Mouse (Mus musculus) stomach, embryonic 15.5 days (tissue): ENCODE measurements around the gene Grin2b. TPM values are rescaled to one million over a fixed set of nuclear protein-coding genes. Genes with fewer than 3 reads are reported as not detected.

Experiments
- ATAC-seq: fragments of 200-750 bp; cut with Nextera tagmentation; 2 replicates; pipeline ENCODE4 v1.8.0; 2017; ENCODE audit warnings: low read depth, moderate number of reproducible peaks, moderate TSS enrichment; ENCODE audit not compliant: insufficient read depth, low FRiP score
- H3K27ac ChIP-seq: fragments of 300-500 bp; sonication (generic); 2 replicates; pipeline ENCODE4 v1.5.1; 2015; ENCODE audit warnings: mild to moderate bottlenecking, inconsistent platforms
- H3K27me3 ChIP-seq: fragments of 300-500 bp; sonication (generic); replicated peaks from 2 replicates; pipeline ENCODE4 v1.6.1; 2015; ENCODE audit warnings: inconsistent platforms
- H3K36me3 ChIP-seq: fragments of 300-500 bp; sonication (generic); 2 replicates; pipeline ENCODE4 v1.6.1; 2015; ENCODE audit warnings: inconsistent platforms
- H3K4me1 ChIP-seq: fragments of 300-500 bp; sonication (generic); 2 replicates; pipeline ENCODE4 v1.6.1; 2015; ENCODE audit warnings: inconsistent platforms
- H3K4me2 ChIP-seq: fragments of 300-500 bp; sonication (generic); 2 replicates; pipeline ENCODE4 v1.6.1; 2015; ENCODE audit warnings: mild to moderate bottlenecking, inconsistent platforms
- H3K4me3 ChIP-seq: fragments of 300-500 bp; sonication (generic); replicated peaks from 2 replicates; pipeline ENCODE4 v1.5.1; 2015; ENCODE audit warnings: inconsistent platforms
- H3K9ac ChIP-seq: fragments of 300-500 bp; sonication (generic); 2 replicates; pipeline ENCODE4 v1.6.1; 2015; ENCODE audit warnings: inconsistent platforms
- H3K9me3 ChIP-seq: fragments of 300-500 bp; sonication (generic); 2 replicates; pipeline ENCODE4 v1.6.1; 2016; ENCODE audit warnings: inconsistent platforms
- WGBS: fragments of 180-500 bp; shearing (Covaris S2); methylation state at CpG from one replicate; pipeline ENCODE4 v1.1.7; 2015; 5-methylcytosine and 5-hydroxymethylcytosine counted together
- polyA plus RNA-seq: library from polyadenylated mRNA; unstranded; fragments of >200 nt; fragmentation: Nextera tagmentation; extraction: Ambion mirVana; gene quantifications from 2 replicates; pipeline ENCODE4 v1.2.1, GENCODE M21; 2015

Grin2b gene
- polyA plus RNA-seq, result 0.83 and 0.84 TPM in 2 replicates

DNA sequence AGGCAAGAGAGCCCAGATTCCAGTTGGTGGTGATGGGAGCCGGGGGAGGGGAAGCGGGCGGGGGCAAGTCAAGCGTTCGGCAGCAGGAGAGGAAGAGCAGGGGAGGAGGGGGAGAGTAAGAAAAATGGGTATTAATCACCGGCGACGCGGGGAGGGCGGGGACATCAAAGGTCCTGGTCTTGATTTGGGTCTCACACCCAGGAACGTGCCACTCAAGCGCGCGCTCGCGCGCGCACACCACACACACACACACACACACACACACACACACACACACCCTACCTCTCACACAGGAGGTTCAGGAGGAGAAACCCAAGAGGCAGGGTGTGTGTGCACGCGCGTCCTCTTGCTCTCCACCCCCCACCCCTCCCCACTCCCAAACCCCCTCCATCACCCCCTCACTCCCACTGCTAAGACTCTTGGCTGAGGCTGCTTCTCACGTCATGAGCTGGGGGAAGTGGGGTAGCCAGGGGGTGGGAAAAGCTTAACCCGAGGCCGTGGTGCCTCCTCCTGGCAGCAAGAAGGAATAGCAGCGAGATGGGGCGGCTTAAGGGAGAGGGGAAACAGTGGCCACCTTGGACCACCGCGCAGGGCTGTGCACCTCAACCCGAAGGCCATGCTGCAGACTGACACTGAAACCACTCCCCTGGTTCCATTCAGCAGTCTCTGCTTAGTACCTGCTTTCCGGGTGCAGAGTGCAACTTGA lies at the start of gene Grin2b:
Grin2b (minus strand) TSS at position 321 of the 706 bp plus-strand sequence.
- Histone ChIP-seq H3K4me2 (peak within 1 kb of the TSS; percentile 90), H3K27me3 (peaks cover 33% of the 10 kb centered on the region), H3K9me3 (no peaks in the 10 kb centered on the region), H3K36me3 (no peaks in the 10 kb centered on the region), H3K27ac (no peak within 1 kb of the TSS), H3K4me1 (peaks cover 12% of the 10 kb centered on the region; the same call in 1 of the 2 replicates), H3K4me3 (peak within 1 kb of the TSS; percentile 39), H3K9ac (no peak within 1 kb of the TSS)
- 3% methylated on average over 28 of the region's 30 CpGs for WGBS
- peak; percentile 47; the same call in 1 of the 2 replicates for ATAC-seq

DNA sequence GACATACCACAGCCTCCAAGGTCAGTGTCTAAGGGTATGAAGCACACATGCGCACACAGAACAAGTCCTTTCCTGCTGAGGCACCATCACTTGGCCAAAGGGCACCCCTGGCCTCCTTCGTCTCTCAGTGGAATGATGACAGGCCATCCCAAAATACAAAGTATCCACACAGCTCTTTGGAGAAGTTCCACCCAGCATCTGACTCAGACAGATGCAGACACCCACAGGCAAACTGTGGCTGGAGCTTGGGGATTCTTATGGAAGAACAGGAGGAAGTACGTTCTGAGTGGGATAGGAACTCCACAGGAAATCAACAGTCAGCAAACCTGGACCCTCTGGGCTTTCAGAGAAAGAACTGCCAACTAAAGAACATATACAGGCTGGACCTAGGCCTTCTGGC lies 48.6 kb upstream of the Grin2b start:
- H3K9ac ChIP-seq, result no peak overlapping the region
- H3K4me2 ChIP-seq, result no peak overlapping the region
- no peaks in the 10 kb centered on the region for H3K36me3 ChIP-seq
- H3K4me3 ChIP-seq, result no peak overlapping the region
- H3K9me3 ChIP-seq, result no peaks in the 10 kb centered on the region
- no peaks in the 10 kb centered on the region for H3K4me1 ChIP-seq
- no peak overlapping the region for H3K27ac ChIP-seq
- no peaks in the 10 kb centered on the region for H3K27me3 ChIP-seq
- no peak for ATAC-seq
- WGBS, result 83% methylated on average over 3 of the region's 3 CpGs

- H3K27me3 ChIP-seq, result no peaks in the 10 kb centered on the region
- H3K4me1 ChIP-seq, result no peaks in the 10 kb centered on the region
- H3K9ac ChIP-seq, result no peak overlapping the region
- 79% methylated on average over 3 of the region's 3 CpGs for WGBS
- no peak overlapping the region for H3K4me3 ChIP-seq
- H3K36me3 ChIP-seq, result no peaks in the 10 kb centered on the region
- H3K27ac ChIP-seq, result no peak overlapping the region
- no peak overlapping the region for H3K4me2 ChIP-seq
- H3K9me3 ChIP-seq, result no peaks in the 10 kb centered on the region
- no peak for ATAC-seq
Observed at GRCm38 (mm10) chr6:136210442-136210841, 37.1 kb upstream of the Grin2b start.

- Histone ChIP-seq H3K27me3 (no peaks in the 10 kb centered on the region), H3K4me2 (no peak overlapping the region), H3K27ac (no peak overlapping the region), H3K9ac (no peak overlapping the region), H3K4me1 (no peaks in the 10 kb centered on the region), H3K9me3 (no peaks in the 10 kb centered on the region), H3K4me3 (no peak overlapping the region), H3K36me3 (no peaks in the 10 kb centered on the region)
- no peak for ATAC-seq
- WGBS, result 88% methylated on average over 2 of the region's 2 CpGs
Observed at GRCm38 (mm10) chr6:136199814-136200213, 26.5 kb upstream of the Grin2b start.

DNA sequence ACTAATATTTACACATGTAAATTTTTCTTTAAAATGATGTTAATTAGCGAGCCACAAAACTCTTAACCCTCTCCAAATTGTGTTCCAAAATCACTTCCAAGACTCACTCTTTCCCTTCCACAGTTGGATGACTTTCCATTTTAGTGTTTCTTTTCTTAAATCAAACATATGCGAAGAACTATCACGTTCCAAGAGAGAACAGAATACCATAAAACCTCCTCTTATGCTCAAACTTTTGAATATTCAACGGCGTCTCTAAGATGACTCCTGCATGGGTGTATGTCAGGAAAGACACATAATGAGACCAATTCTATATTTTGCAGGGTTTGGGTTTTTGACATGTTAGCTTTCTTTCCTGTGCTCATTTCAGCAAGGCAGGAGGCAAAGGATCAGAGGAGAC lies 21.3 kb upstream of the Grin2b start:
- Histone ChIP-seq H3K27ac (no peak overlapping the region), H3K27me3 (no peaks in the 10 kb centered on the region), H3K9ac (no peak overlapping the region), H3K36me3 (no peaks in the 10 kb centered on the region), H3K4me1 (no peaks in the 10 kb centered on the region), H3K4me2 (no peak overlapping the region), H3K4me3 (no peak overlapping the region), H3K9me3 (no peaks in the 10 kb centered on the region)
- 83% methylated on average over 5 of the region's 5 CpGs for WGBS
- ATAC-seq, result no peak

DNA sequence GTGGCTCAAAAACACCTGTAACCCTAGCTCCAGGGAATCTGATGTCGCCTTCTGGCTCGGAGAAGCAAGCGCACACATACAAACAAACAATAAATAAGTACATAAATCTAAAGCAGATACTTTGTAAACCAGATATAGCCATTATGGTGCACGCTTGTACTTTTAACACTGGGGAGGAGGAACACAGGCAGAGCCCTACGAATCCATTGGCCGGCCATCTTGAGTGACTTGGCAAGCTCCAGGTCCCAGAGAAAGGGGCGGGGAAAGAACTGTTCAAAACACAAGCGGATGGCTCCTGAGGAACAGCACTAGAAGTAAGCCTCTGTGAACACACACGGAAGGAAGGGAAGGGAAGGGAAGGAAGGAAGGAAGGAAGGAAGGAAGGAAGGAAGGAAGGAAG lies 4.8 kb upstream of the Grin2b start:
- Histone ChIP-seq H3K9me3 (no peaks in the 10 kb centered on the region), H3K4me3 (no peak overlapping the region), H3K4me2 (no peak overlapping the region), H3K9ac (no peak overlapping the region), H3K4me1 (peaks cover 5% of the 10 kb centered on the region; the same call in 1 of the 2 replicates), H3K27ac (no peak overlapping the region), H3K36me3 (no peaks in the 10 kb centered on the region), H3K27me3 (no peaks in the 10 kb centered on the region)
- no peak for ATAC-seq
- WGBS, result 87% methylated on average over 8 of the region's 9 CpGs

DNA sequence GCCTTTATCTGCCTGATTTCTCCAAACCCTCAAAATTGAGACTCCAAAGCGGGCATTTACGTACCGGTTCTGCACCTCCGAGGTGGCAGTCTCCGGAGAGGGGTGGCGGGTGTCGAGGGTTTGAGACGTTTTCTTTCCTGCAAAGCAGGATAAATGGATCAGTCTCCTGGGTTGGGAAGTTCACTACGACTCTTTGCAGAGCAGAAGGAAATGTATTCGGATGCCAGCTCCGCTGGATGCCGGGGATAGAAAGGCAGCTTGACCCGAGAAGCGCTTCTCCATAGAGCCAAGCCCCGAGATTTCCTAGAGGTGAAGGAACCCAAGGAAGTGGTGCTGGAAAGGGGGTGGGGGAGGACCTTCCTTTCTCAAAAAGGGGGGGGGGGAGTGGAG lies 515 bp downstream of the Grin2b start:
- 2% methylated on average over 15 of the region's 15 CpGs for WGBS
- ATAC-seq, result no peak
- peak overlapping the region; percentile 90 for H3K4me2 ChIP-seq

DNA sequence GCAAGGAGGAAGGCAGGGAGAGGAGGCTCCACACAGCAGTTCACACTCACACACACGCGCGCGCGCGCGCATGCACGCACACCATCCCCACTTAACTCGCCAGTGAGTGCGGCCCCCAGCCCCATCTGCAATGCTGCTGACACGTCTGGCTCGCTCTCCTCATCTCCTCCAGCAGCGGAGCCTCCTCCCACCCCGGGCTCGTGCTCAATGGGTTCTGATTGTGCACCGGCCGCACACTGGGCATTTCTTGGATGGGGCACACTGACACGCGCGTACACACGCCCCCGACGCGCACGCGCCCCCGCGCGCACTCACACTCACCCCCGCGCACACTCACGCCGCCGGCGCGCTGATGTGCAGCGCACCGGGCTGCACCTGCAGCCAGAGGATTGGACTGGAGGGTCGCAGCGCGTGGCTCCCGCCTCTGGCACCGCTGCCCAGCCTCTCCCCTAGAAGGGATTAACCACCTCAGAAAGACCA lies 1.1 kb downstream of the Grin2b start:
- Histone ChIP-seq H3K4me2 (peak overlapping the region; percentile 90), H3K27ac (no peak overlapping the region), H3K9me3 (no peaks in the 10 kb centered on the region), H3K36me3 (no peaks in the 10 kb centered on the region), H3K4me3 (peak overlapping the region; percentile 39), H3K4me1 (peaks cover 12% of the 10 kb centered on the region; the same call in 1 of the 2 replicates), H3K9ac (no peak overlapping the region), H3K27me3 (peaks cover 33% of the 10 kb centered on the region)
- ATAC-seq, result no peak
- under 1% methylated on average over 43 of the region's 43 CpGs for WGBS

More for the DNA sequence above, 515 bp downstream of the Grin2b start:
- peak overlapping the region; percentile 39 for H3K4me3 ChIP-seq
- no peaks in the 10 kb centered on the region for H3K9me3 ChIP-seq
- H3K36me3 ChIP-seq, result no peaks in the 10 kb centered on the region
- peaks cover 12% of the 10 kb centered on the region; the same call in 1 of the 2 replicates for H3K4me1 ChIP-seq
- H3K27me3 ChIP-seq, result peaks cover 33% of the 10 kb centered on the region
- no peak overlapping the region for H3K9ac ChIP-seq
- H3K27ac ChIP-seq, result no peak overlapping the region

DNA sequence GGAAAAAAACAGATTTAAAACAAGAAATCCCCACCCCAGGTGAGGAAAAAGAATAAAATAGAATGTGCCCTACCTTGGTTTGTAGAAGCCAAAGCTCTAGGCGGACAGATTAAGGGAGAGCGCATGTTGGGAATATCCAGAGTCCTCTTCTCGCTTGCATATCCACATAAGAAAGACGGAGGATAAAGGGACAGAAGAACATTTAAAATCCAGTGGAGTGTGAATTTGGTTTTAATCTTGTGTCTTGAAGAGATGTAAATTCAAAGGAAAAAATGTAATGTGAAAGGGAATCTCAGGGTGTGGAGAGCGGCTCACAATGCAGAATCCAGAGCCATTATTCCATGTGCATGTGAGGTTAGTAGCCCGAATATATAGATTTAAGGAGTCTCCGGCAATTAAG lies 2.0 kb downstream of the Grin2b start:
- Histone ChIP-seq H3K36me3 (no peaks in the 10 kb centered on the region), H3K27me3 (peaks cover 33% of the 10 kb centered on the region), H3K9ac (no peak overlapping the region), H3K4me1 (peaks cover 12% of the 10 kb centered on the region; the same call in 1 of the 2 replicates), H3K9me3 (no peaks in the 10 kb centered on the region), H3K4me2 (peak overlapping the region; percentile 90; the same call in 1 of the 2 replicates), H3K27ac (no peak overlapping the region), H3K4me3 (no peak overlapping the region)
- 30% methylated on average over 7 of the region's 7 CpGs for WGBS
- ATAC-seq, result no peak

GRCm38 (mm10) chr6:136170381-136170780 lies 2.9 kb downstream of the Grin2b start:
- Histone ChIP-seq H3K4me3 (no peak overlapping the region), H3K9me3 (no peaks in the 10 kb centered on the region), H3K27me3 (peaks cover 33% of the 10 kb centered on the region), H3K4me1 (peaks cover 12% of the 10 kb centered on the region; the same call in 1 of the 2 replicates), H3K4me2 (no peak overlapping the region), H3K36me3 (no peaks in the 10 kb centered on the region), H3K27ac (no peak overlapping the region), H3K9ac (no peak overlapping the region)
- 81% methylated on average over 5 of the region's 5 CpGs for WGBS
- no peak for ATAC-seq

DNA sequence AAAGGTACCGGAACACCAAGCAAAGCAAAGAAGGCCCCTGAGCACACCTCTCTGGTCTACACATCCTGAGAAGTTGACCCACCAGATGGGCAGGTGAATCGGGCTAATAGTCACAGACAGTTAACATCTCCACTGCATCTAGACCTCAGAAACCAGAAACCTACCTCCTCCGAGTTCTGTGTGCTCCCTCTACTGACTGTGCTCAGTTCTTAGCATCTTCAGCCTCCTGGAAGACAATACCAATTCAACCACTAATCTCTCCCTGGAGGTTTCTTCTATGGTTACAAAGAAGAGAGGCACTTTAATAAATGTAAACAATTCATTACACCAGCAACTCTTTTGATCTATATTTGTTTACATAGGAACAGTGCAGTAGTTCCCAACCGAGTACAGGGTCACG lies 6.0 kb downstream of the Grin2b start:
- Histone ChIP-seq H3K9ac (no peak overlapping the region), H3K4me2 (no peak overlapping the region), H3K27me3 (peaks cover 28% of the 10 kb centered on the region), H3K4me3 (no peak overlapping the region), H3K9me3 (no peaks in the 10 kb centered on the region), H3K27ac (no peak overlapping the region), H3K36me3 (no peaks in the 10 kb centered on the region), H3K4me1 (0 out of 2 replicates have a peak, but pooled peaks cover 2% of the 10 kb centered on the region)
- 69% methylated on average over 5 of the region's 5 CpGs for WGBS
- no peak for ATAC-seq

DNA sequence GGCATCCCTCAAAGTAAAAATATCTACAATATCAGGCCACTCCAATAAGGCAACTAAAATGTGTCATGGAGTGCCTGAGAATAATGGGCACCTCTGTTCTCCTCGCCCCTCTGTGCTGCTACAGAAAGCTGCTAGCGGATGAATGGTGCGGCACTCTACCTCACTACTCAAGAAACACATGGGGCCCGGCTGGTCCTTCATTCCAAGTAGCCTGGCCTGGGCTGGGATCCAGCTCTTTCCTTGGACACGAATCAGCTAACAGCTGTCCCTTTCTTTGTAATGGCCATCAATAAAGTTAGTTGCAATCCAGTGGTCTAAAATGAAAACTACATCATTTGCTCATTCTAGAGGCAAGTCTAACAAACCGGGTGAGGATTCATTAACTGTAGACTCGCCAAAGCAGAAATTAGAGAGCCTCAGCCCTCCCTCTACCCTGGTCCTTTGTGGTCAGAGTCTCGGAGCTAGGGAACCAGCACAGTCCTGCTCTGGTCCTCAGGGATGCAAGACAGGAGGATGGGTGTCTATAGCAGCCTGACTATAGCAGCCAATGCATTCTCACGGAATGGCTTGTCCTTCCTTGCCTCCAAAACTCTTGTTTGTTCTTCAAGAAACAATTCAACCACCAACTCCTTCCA lies 7.8 kb downstream of the Grin2b start:
- Histone ChIP-seq H3K27me3 (0 out of 2 replicates have a peak, but pooled peaks cover 10% of the 10 kb centered on the region), H3K9ac (no peak overlapping the region), H3K27ac (no peak overlapping the region), H3K4me3 (no peak overlapping the region), H3K4me2 (no peak overlapping the region), H3K9me3 (no peaks in the 10 kb centered on the region), H3K4me1 (no peaks in the 10 kb centered on the region), H3K36me3 (no peaks in the 10 kb centered on the region)
- ATAC-seq, result no peak
- 63% methylated on average over 9 of the region's 9 CpGs for WGBS
